Mouse (Mus musculus): ENCODE measurements at regions not wholly inside any gene's neighbourhood (a gene's known extent, or its start where the extent isn't known, plus 50 kb on each side); places are given as distances from the start of the nearest gene placed in this dataset.

DNA sequence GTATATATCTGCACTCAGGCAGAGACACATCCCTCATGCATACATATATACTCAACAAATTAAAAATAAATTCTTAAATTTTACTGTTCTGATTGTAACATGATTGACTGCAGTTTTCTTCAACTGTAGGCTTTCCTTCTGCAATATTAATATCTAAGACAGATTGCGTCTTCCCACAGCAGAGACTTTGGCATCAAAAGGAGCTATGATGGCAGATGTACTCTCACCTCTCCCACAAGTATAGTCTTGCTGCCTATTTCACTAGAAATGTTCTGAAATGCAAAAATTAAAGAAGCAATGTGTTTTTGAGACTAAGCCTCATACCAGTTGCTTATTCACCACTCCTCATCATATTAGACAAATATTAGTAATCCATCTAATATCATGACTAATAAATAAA lies 356.5 kb downstream of the Dnah5 start:
- Histone ChIP-seq H3K27ac (ENCODE audit: insufficient read depth, low read depth, low read length) (no peak overlapping the region), H3K4me1 (ENCODE audit: control insufficient read depth, insufficient read depth, low read length) (no peaks in the 10 kb centered on the region), H3K36me3 (ENCODE audit: control insufficient read depth, insufficient read depth, low read length) (no peaks in the 10 kb centered on the region), H3K27me3 (replicated peaks; ENCODE audit: control insufficient read depth, insufficient read depth, low read length) (no peaks in the 10 kb centered on the region), H3K4me3 (ENCODE audit: insufficient read depth, low read depth, low read length) (no peak overlapping the region)
- no peak for DNase-seq
- WGBS: 91% methylated on average over 1 of the region's 1 CpGs
- TF ChIP-seq CTCF (conservative IDR thresholded peaks at IDR 0.05; ENCODE audit: insufficient read depth, insufficient read length, low read depth, low read length) (no peak), POLR2A (IDR thresholded peaks at IDR 0.05; ENCODE audit: low read depth, low read length) (no peak)

- H3K4me1 ChIP-seq (ENCODE audit: control insufficient read depth, insufficient read depth, low read length): no peaks in the 10 kb centered on the region
- no peaks in the 10 kb centered on the region for H3K36me3 ChIP-seq (ENCODE audit: control insufficient read depth, insufficient read depth, low read length)
- no peak overlapping the region for H3K4me3 ChIP-seq (ENCODE audit: insufficient read depth, low read depth, low read length)
- no peak for DNase-seq
- TF ChIP-seq POLR2A (IDR thresholded peaks at IDR 0.05; ENCODE audit: low read depth, low read length) (no peak), CTCF (conservative IDR thresholded peaks at IDR 0.05; ENCODE audit: insufficient read depth, insufficient read length, low read depth, low read length) (no peak)
- no peaks in the 10 kb centered on the region for H3K27me3 ChIP-seq (replicated peaks; ENCODE audit: control insufficient read depth, insufficient read depth, low read length)
- H3K27ac ChIP-seq (ENCODE audit: insufficient read depth, low read depth, low read length): no peak overlapping the region
Measured at GRCm38 (mm10) chr15:28595294-28595693, 391.7 kb downstream of the Dnah5 start.

DNA sequence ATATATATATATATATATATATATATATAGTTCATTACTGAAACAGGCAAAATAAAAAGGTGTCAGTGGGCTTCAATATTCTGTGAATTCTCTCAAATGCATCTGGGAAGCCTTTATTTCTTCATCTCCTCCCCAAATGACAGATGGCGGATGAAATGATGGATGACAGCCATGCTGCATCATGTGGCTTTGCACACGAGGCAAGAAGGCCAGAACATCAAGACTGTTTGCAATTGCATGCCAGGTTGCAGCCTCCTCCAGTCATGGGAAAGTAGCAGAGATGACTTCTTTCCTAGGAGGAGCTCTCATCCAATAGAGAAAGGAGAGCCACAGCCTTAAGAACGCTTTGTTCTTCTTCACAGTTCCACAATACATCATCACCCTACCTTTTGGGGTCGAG lies 392.2 kb downstream of the Dnah5 start:
- no peak overlapping the region for H3K27ac ChIP-seq (ENCODE audit: insufficient read depth, low read depth, low read length)
- H3K4me1 ChIP-seq (ENCODE audit: control insufficient read depth, insufficient read depth, low read length): no peaks in the 10 kb centered on the region
- no peak overlapping the region for H3K4me3 ChIP-seq (ENCODE audit: insufficient read depth, low read depth, low read length)
- WGBS: 67% methylated on average over 4 of the region's 4 CpGs
- H3K27me3 ChIP-seq (replicated peaks; ENCODE audit: control insufficient read depth, insufficient read depth, low read length): no peaks in the 10 kb centered on the region
- TF ChIP-seq POLR2A (IDR thresholded peaks at IDR 0.05; ENCODE audit: low read depth, low read length) (no peak), CTCF (conservative IDR thresholded peaks at IDR 0.05; ENCODE audit: insufficient read depth, insufficient read length, low read depth, low read length) (no peak)
- DNase-seq: no peak
- H3K36me3 ChIP-seq (ENCODE audit: control insufficient read depth, insufficient read depth, low read length): no peaks in the 10 kb centered on the region

DNA sequence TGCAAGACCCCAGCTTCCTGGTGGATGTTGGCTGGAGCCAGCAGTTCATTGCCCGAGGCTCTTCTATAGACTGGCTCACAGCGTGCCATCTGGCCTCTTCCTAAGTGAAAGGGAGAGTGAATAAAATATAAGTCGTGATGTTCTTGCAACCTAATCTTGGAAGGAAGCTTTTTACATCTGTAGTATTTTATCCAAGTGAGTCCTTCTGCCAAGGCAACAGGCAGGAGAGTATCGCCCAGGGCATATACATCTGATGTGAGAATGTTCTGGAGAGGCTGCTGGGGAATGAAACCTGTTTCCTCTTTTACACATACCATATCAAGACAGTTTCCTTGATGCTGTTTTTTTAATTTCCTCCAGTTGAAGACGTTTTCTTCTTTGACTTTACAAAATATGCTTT lies 396.6 kb downstream of the Dnah5 start:
- H3K4me1 ChIP-seq (ENCODE audit: control insufficient read depth, insufficient read depth, low read length): no peaks in the 10 kb centered on the region
- DNase-seq: no peak
- 49% methylated on average over 5 of the region's 5 CpGs for WGBS
- no peak overlapping the region for H3K27ac ChIP-seq (ENCODE audit: insufficient read depth, low read depth, low read length)
- TF ChIP-seq CTCF (conservative IDR thresholded peaks at IDR 0.05; ENCODE audit: insufficient read depth, insufficient read length, low read depth, low read length) (no peak), POLR2A (IDR thresholded peaks at IDR 0.05; ENCODE audit: low read depth, low read length) (no peak)
- H3K4me3 ChIP-seq (ENCODE audit: insufficient read depth, low read depth, low read length): no peak overlapping the region
- no peaks in the 10 kb centered on the region for H3K36me3 ChIP-seq (ENCODE audit: control insufficient read depth, insufficient read depth, low read length)
- H3K27me3 ChIP-seq (replicated peaks; ENCODE audit: control insufficient read depth, insufficient read depth, low read length): no peaks in the 10 kb centered on the region

DNA sequence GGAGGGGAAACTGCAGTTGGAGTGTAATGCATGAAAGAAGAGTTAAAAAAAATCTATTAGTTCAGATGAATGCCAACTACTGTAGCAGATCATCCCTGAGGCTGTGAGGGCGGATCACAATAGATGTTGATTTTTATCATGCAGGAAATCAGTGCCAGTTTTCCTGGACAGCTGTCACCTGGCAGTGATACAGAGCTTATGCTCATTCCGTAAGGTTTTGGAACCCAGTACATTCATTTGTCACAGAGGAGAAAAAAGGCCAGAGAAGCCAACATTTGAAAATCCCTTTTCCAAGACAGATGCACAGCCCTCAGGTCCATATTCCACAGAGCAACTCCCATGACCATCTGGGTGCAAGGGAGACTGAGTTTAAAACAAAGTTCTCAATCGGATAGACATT lies 412.1 kb downstream of the Dnah5 start:
- no peak for TF ChIP-seq POLR2A (IDR thresholded peaks at IDR 0.05; ENCODE audit: low read depth, low read length)
- TF ChIP-seq CTCF (conservative IDR thresholded peaks at IDR 0.05; ENCODE audit: insufficient read depth, insufficient read length, low read depth, low read length): no peak
- WGBS: 83% methylated on average over 3 of the region's 3 CpGs
- Histone ChIP-seq H3K4me1 (ENCODE audit: control insufficient read depth, insufficient read depth, low read length) (no peaks in the 10 kb centered on the region), H3K27ac (ENCODE audit: insufficient read depth, low read depth, low read length) (no peak overlapping the region), H3K36me3 (ENCODE audit: control insufficient read depth, insufficient read depth, low read length) (no peaks in the 10 kb centered on the region), H3K4me3 (ENCODE audit: insufficient read depth, low read depth, low read length) (no peak overlapping the region), H3K27me3 (replicated peaks; ENCODE audit: control insufficient read depth, insufficient read depth, low read length) (no peaks in the 10 kb centered on the region)
- DNase-seq: no peak

DNA sequence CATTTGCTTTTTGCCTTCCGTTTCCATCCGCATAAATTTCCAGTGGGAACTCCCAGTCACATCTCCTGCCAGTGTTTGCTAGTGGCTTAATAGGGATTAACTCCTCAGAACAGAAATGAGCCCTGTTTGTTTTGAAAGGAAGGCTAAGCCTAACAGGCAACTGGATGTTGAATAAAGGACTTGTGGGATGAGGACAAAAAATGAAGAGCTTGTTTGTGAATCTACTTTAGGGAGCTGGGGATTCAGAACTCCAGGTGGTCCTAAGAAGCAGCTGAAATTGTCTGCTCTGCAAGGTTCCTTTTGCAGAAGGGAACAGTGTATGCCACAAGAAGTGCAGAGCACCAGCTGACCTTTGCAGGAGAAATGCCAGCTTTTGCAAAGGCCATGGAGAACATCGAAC lies 436.8 kb downstream of the Dnah5 start:
- TF ChIP-seq CTCF (conservative IDR thresholded peaks at IDR 0.05; ENCODE audit: insufficient read depth, insufficient read length, low read depth, low read length): no peak
- TF ChIP-seq POLR2A (IDR thresholded peaks at IDR 0.05; ENCODE audit: low read depth, low read length): no peak

GRCm38 (mm10) chr15:28645122-28645521 lies 441.6 kb downstream of the Dnah5 start:
- TF ChIP-seq CTCF (conservative IDR thresholded peaks at IDR 0.05; ENCODE audit: insufficient read depth, insufficient read length, low read depth, low read length) (no peak), POLR2A (IDR thresholded peaks at IDR 0.05; ENCODE audit: low read depth, low read length) (no peak)
- no peak overlapping the region for H3K4me3 ChIP-seq (ENCODE audit: insufficient read depth, low read depth, low read length)
- no peak for DNase-seq
- 10% methylated on average over 1 of the region's 1 CpGs for WGBS
- H3K36me3 ChIP-seq (ENCODE audit: control insufficient read depth, insufficient read depth, low read length): no peaks in the 10 kb centered on the region
- H3K27ac ChIP-seq (ENCODE audit: insufficient read depth, low read depth, low read length): no peak overlapping the region
- no peaks in the 10 kb centered on the region for H3K4me1 ChIP-seq (ENCODE audit: control insufficient read depth, insufficient read depth, low read length)
- no peaks in the 10 kb centered on the region for H3K27me3 ChIP-seq (replicated peaks; ENCODE audit: control insufficient read depth, insufficient read depth, low read length)

More for the DNA sequence above, 436.8 kb downstream of the Dnah5 start:
- 75% methylated on average over 3 of the region's 3 CpGs for WGBS
- Histone ChIP-seq H3K4me1 (ENCODE audit: control insufficient read depth, insufficient read depth, low read length) (no peaks in the 10 kb centered on the region), H3K27ac (ENCODE audit: insufficient read depth, low read depth, low read length) (no peak overlapping the region), H3K4me3 (ENCODE audit: insufficient read depth, low read depth, low read length) (no peak overlapping the region), H3K27me3 (replicated peaks; ENCODE audit: control insufficient read depth, insufficient read depth, low read length) (no peaks in the 10 kb centered on the region), H3K36me3 (ENCODE audit: control insufficient read depth, insufficient read depth, low read length) (no peaks in the 10 kb centered on the region)
- DNase-seq: no peak

GRCm38 (mm10) chr15:28653996-28654395 lies 450.4 kb downstream of the Dnah5 start:
- Histone ChIP-seq H3K4me3 (ENCODE audit: insufficient read depth, low read depth, low read length) (no peak overlapping the region), H3K27me3 (replicated peaks; ENCODE audit: control insufficient read depth, insufficient read depth, low read length) (no peaks in the 10 kb centered on the region), H3K27ac (ENCODE audit: insufficient read depth, low read depth, low read length) (no peak overlapping the region), H3K36me3 (ENCODE audit: control insufficient read depth, insufficient read depth, low read length) (no peaks in the 10 kb centered on the region), H3K4me1 (ENCODE audit: control insufficient read depth, insufficient read depth, low read length) (no peaks in the 10 kb centered on the region)
- DNase-seq: no peak
- TF ChIP-seq POLR2A (IDR thresholded peaks at IDR 0.05; ENCODE audit: low read depth, low read length) (no peak), CTCF (conservative IDR thresholded peaks at IDR 0.05; ENCODE audit: insufficient read depth, insufficient read length, low read depth, low read length) (no peak)
- WGBS: 70% methylated on average over 3 of the region's 3 CpGs
